Mouse (Mus musculus) intestine, postnatal 0 days (tissue): ENCODE measurements around the gene Klhl32. TPM values are rescaled to one million over a fixed set of nuclear protein-coding genes. Genes with fewer than 3 reads are reported as not detected.

Experiments used
- ATAC-seq: fragments of 200-750 bp; cut with Nextera tagmentation; 2 replicates; pipeline ENCODE4 v1.8.0; 2017; ENCODE audit warnings: mild to moderate bottlenecking, moderate TSS enrichment, moderate library complexity
- H3K27ac ChIP-seq: fragments of 300-500 bp; sonication (generic); 2 replicates; pipeline ENCODE4 v1.5.1; 2014; ENCODE audit warnings: mild to moderate bottlenecking, low read depth, low read length, moderate library complexity
- H3K27me3 ChIP-seq: fragments of 300-500 bp; sonication (generic); replicated peaks from 2 replicates; pipeline ENCODE4 v1.6.1; 2014; ENCODE audit warnings: low read length, mixed read lengths; ENCODE audit not compliant: control insufficient read depth, insufficient read depth
- H3K36me3 ChIP-seq: fragments of 300-500 bp; sonication (generic); 2 replicates; pipeline ENCODE4 v1.6.1; 2014; ENCODE audit warnings: mild to moderate bottlenecking, moderate library complexity; ENCODE audit not compliant: control insufficient read depth, insufficient read depth
- H3K4me1 ChIP-seq: fragments of 300-500 bp; sonication (generic); replicated peaks from 2 replicates; pipeline ENCODE4 v1.6.1; 2014; ENCODE audit warnings: antibody characterized with exemption, low read length, mixed read lengths; ENCODE audit not compliant: control insufficient read depth, insufficient read depth
- H3K4me2 ChIP-seq: fragments of 300-500 bp; sonication (generic); replicated peaks from 2 replicates; pipeline ENCODE4 v1.6.1; 2014; ENCODE audit warnings: low read depth, mild to moderate bottlenecking, moderate library complexity
- H3K4me3 ChIP-seq: fragments of 300-500 bp; sonication (generic); 2 replicates; pipeline ENCODE4 v1.5.1; 2014; ENCODE audit warnings: low read depth, low read length
- H3K9ac ChIP-seq: fragments of 300-500 bp; sonication (generic); 2 replicates; pipeline ENCODE4 v1.6.1; 2014; ENCODE audit warnings: mild to moderate bottlenecking, low read depth, low read length
- H3K9me3 ChIP-seq: fragments of 300-500 bp; sonication (generic); 2 replicates; pipeline ENCODE4 v1.6.1; 2016; ENCODE audit warnings: mixed run types; ENCODE audit not compliant: control insufficient read depth
- CTCF ChIP-seq: sonication (generic); IDR thresholded peaks from 2 replicates; pipeline ENCODE4 v1.5.1; 2016; ENCODE audit warnings: low read depth, mild to moderate bottlenecking, control low read depth, antibody characterized with exemption, moderate library complexity
- WGBS: fragments of 180-500 bp; shearing (Covaris S2); extraction: QIAGEN DNeasy Blood & Tissue Kit; methylation state at CpG from one replicate; pipeline ENCODE4 v1.1.7; 2014; 5-methylcytosine and 5-hydroxymethylcytosine counted together
- polyA plus RNA-seq: library from polyadenylated mRNA; unstranded; fragments of >200 nt; fragmentation: Nextera tagmentation; extraction: Ambion mirVana; gene quantifications from 2 replicates; pipeline ENCODE4 v1.2.1, GENCODE M21; 2015

The Klhl32 gene
- polyA plus RNA-seq, 1 experiment from 2014 or later, result 2.6 TPM

DNA sequence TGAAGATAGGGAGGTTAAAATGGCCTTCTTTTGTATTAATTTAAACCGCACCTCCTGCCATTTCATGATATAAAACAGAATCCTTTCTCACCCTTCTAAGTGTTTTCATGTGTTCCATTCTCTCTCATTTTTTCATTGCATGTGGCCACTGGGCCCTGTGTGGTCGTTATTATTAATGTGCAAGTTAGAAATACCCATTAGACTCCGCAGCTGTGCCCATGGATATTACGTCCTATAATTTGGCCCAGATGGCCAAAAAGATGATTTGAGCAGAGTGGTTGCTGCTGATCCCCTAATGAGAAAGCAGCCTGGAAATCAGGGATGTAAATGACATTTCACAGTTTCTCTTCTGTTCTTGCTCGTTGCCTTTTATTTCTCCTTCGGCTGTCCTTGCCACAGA lies 12.4 kb downstream of the Klhl32 start:
- H3K27ac ChIP-seq, result no peak overlapping the region
- TF ChIP-seq CTCF, result no peak

DNA sequence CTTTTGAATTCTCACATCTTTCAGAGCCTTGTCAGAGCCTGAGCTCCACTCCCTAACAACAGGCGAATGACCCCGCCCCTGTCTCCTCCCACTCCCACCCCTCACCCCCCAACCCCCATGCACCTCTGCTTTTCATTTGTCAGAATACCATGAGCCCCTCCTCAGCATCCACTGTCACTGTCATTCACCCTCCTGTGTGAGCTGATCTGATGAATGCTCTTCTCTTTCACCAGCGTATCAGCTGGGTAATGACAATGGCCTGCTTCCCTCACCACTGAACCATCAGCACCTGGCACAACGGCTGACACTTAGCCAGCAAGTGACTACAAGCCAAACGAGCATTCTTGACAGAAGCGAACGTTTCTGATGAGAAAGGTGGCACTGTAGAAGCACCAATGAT lies 15.4 kb downstream of the Klhl32 start:
- Histone ChIP-seq H3K4me1 (no peaks in the 10 kb centered on the region), H3K9ac (no peak overlapping the region), H3K27me3 (no peaks in the 10 kb centered on the region), H3K4me3 (no peak overlapping the region), H3K36me3 (no peaks in the 10 kb centered on the region), H3K4me2 (no peak overlapping the region), H3K9me3 (no peaks in the 10 kb centered on the region), H3K27ac (no peak overlapping the region)
- ATAC-seq, result no peak
- no peak for TF ChIP-seq CTCF
- 49% methylated on average over 7 of the region's 7 CpGs for WGBS

More for the DNA sequence above, 12.4 kb downstream of the Klhl32 start:
- no peaks in the 10 kb centered on the region for H3K4me1 ChIP-seq
- no peak for ATAC-seq
- no peaks in the 10 kb centered on the region for H3K36me3 ChIP-seq
- H3K4me2 ChIP-seq, result no peak overlapping the region
- H3K27me3 ChIP-seq, result no peaks in the 10 kb centered on the region
- H3K9ac ChIP-seq, result no peak overlapping the region
- 84% methylated on average over 6 of the region's 6 CpGs for WGBS
- H3K9me3 ChIP-seq, result no peaks in the 10 kb centered on the region
- no peak overlapping the region for H3K4me3 ChIP-seq

DNA sequence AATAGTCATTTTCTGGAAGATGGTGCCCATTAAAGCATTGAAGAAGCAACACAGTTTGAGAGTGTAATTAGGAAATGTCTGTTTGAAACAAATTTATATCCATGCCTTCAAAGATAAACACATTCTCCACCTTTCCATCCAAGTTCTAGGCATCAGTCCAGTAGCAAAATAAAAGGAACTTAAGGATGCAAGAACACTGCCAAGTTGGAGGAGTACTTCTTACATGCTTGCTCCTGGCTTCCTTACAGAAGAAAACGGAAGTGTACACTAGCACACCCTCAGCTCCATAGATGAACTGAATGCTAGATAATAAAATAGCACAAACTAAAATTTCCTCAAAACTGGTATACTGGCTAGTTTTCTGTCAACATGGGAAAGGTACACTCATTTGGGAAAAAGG lies 42.6 kb downstream of the Klhl32 start:
- Histone ChIP-seq H3K27me3 (no peaks in the 10 kb centered on the region), H3K4me2 (no peak overlapping the region), H3K9ac (no peak overlapping the region), H3K27ac (no peak overlapping the region), H3K4me1 (no peaks in the 10 kb centered on the region), H3K9me3 (no peaks in the 10 kb centered on the region), H3K36me3 (no peaks in the 10 kb centered on the region), H3K4me3 (no peak overlapping the region)
- 74% methylated on average over 1 of the region's 1 CpGs for WGBS
- no peak for ATAC-seq
- TF ChIP-seq CTCF, result no peak

DNA sequence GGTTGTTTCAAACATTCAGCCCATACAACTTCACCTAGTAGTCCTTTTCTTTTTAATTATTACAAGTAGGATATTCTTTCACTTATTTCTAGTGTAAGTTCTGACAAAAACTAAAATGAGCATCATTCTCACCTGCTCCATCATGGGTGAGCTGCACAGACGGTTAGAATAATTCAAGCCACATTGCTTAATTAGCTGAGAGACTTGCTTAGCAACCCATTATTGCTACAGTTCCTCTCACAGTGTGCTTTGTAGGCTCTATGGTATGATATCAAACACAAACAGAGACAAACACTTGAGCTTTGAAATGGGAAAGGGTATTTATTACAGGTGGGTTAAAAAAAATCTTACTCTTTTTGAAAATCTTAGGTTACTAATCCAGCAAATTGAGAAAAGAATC lies 49.0 kb downstream of the Klhl32 start:
- Histone ChIP-seq H3K9me3 (no peaks in the 10 kb centered on the region), H3K4me1 (no peaks in the 10 kb centered on the region), H3K4me2 (no peak overlapping the region), H3K4me3 (no peak overlapping the region), H3K27me3 (no peaks in the 10 kb centered on the region), H3K27ac (no peak overlapping the region), H3K9ac (no peak overlapping the region), H3K36me3 (no peaks in the 10 kb centered on the region)
- ATAC-seq, result no peak
- TF ChIP-seq CTCF, result no peak
- WGBS, result 62% methylated on average over 1 of the region's 1 CpGs

DNA sequence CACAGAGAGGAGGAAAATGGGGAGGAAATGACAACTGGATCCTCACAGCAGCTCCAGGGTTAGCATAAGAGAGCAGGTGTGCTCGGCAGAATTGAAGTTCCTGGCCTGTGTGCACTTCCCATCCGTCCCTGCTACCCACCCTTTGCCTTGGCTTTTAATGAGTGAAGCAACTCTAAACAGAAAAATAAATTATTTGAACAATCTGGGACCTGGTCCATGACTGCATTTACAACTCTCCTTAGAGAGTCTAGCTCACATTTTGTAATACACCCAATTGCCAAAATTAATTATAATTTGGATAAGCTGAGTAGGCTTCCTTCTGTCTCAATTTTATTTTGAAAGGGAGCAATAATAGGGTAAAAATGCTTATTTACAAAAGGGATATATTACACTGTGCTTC lies 49.6 kb downstream of the Klhl32 start:
- no peaks in the 10 kb centered on the region for H3K36me3 ChIP-seq
- H3K9ac ChIP-seq, result no peak overlapping the region
- no peak overlapping the region for H3K4me3 ChIP-seq
- no peak overlapping the region for H3K27ac ChIP-seq
- no peak overlapping the region for H3K4me2 ChIP-seq
- no peak for ATAC-seq
- WGBS, result 60% methylated on average over 2 of the region's 2 CpGs
- H3K4me1 ChIP-seq, result no peaks in the 10 kb centered on the region
- no peaks in the 10 kb centered on the region for H3K9me3 ChIP-seq
- no peak for TF ChIP-seq CTCF
- H3K27me3 ChIP-seq, result no peaks in the 10 kb centered on the region

DNA sequence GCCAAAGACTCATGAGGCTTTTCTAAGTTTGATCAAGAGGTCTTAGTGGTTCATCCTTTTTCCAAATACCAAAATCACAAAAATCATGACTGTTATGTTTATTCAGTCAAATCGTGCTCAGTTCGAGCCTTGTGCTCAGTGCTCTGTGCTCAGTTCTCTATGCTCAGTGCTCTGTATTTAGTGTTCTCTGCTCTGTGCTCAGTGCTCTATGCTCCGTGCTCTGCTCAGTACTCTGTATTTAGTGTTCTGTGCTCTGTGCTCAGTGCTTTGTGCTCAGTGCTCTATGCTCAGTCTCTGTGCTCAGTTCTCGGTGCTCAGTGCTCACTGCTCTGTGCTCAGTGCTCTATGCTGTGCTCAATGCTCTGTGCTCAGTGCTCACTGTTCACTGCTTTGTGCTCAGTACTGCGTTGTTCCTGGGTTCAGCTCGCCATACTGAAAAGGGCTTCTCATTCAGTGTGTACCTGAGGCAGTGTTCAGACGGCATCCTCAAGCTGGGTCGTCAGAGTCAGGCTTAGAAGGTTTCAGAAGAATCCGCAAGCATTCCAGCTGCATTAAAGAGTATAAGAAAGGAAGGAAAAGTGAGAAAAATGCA lies 50.5 kb downstream of the Klhl32 start:
- 88% methylated on average over 9 of the region's 9 CpGs for WGBS
- Histone ChIP-seq H3K27me3 (no peaks in the 10 kb centered on the region), H3K27ac (no peak overlapping the region), H3K4me1 (no peaks in the 10 kb centered on the region), H3K36me3 (no peaks in the 10 kb centered on the region), H3K4me2 (no peak overlapping the region), H3K9me3 (no peaks in the 10 kb centered on the region), H3K4me3 (no peak overlapping the region), H3K9ac (no peak overlapping the region)
- no peak for ATAC-seq
- TF ChIP-seq CTCF, result no peak

DNA sequence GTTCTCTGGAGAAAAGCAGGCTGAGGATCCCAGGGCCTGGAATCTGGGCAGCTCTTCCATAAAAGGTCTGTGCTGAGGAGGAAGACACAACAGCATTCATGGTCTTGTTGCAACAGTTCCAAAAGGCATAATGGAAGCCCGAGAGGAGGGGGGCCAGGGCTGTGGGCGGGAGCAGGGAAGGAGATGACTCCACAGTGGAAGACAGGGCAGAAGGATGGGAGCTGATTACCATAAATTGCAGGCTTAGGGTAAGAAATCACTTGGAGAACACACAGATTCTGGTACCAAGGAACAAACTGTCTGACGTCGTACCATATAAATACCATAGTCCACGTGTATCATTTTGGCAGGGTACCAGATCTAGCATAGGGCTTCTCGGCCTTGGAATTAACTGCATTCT lies 51.9 kb downstream of the Klhl32 start:
- H3K9ac ChIP-seq, result no peak overlapping the region
- H3K4me1 ChIP-seq, result no peaks in the 10 kb centered on the region
- ATAC-seq, result no peak
- WGBS, result 77% methylated on average over 6 of the region's 6 CpGs
- no peak overlapping the region for H3K4me2 ChIP-seq
- H3K27me3 ChIP-seq, result no peaks in the 10 kb centered on the region
- TF ChIP-seq CTCF, result no peak
- no peak overlapping the region for H3K27ac ChIP-seq
- H3K4me3 ChIP-seq, result no peak overlapping the region
- no peaks in the 10 kb centered on the region for H3K9me3 ChIP-seq
- no peaks in the 10 kb centered on the region for H3K36me3 ChIP-seq
